Mouse (Mus musculus) liver, embryonic 14 days (tissue): Measurements from ENCODE around the gene Gm11564. TPM values are rescaled to one million over a fixed set of nuclear protein-coding genes. Genes with fewer than 3 reads are reported as not detected.

Experiments used
- polyA plus RNA-seq: library from polyadenylated mRNA; depleted of rRNA; stranded (reverse); fragments of >200 nt; gene quantifications from 2 replicates; pipeline ENCODE4 v1.2.3, GENCODE M21; 2012; rRNA removed

The Gm11564 gene
- polyA plus RNA-seq, result not detected in 2 replicates

GRCm38 (mm10) chr11:99815566-99815965 is at the start of gene Gm11564:
Gene Gm11564, minus strand, starts transcription at chr11:99815666.

GRCm38 (mm10) chr11:99864176-99864575 is 48.7 kb upstream of the Gm11564 start, which contains the start of gene Gm11559:
Gene Gm11559, plus strand, starts transcription at chr11:99864476.

DNA sequence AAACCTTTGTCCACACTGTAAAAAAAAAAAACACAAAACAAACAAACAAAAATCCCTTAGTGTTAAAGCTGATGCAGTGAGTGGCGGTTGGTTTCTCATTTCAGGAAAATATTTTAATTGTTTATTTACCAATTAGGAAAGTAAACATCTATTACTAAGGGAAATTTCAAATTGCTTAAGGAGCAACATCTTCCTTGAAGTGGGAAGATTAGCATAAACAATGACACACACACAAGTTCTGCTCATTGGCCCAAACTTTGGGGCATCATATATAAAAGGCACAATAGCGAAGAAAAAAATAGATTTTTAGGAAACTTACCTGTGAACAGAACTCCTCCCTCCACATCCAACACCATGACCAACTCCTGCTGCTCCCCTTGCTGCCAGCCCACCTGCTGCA is 42.2 kb upstream of the Gm11564 start, which contains the start of gene Gm11568:
Gene Gm11568 (plus strand): TSS at position 301 of the 400 bp plus-strand sequence.

DNA sequence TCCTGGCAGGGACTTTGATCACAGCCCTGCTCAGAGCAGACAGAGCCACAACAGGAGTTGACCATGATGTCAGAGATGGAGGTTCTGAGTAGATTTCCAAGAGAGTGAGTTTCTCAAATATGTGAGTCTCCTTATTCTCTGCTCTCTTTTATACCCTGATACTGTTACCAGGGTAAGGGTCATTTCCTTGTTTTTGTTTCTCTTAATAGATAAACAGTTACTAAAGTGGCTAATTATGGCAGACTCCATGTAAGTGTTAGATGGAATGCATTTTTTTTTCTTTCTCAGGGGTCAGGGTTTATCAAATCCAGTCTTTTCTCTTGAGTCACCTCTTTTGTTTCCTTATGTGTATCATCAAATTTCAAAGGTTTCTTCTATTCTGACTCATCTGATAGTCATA is 36.0 kb upstream of the Gm11564 start, which contains the start of gene Krtap4-16:
Gene Krtap4-16 (minus strand): TSS at position 101 of the 400 bp plus-strand sequence.

GRCm38 (mm10) chr11:99837966-99838365 is 22.5 kb upstream of the Gm11564 start, which contains the start of gene 2300003K06Rik:
Gene 2300003K06Rik, minus strand, starts transcription at chr11:99838066.

GRCm38 (mm10) chr11:99809792-99810191 is 5.7 kb downstream of the Gm11564 start, which contains the start of gene Krtap4-13:
Gene Krtap4-13, minus strand, starts transcription at chr11:99809892.

GRCm38 (mm10) chr11:99804346-99804745 is 11.1 kb downstream of the Gm11564 start, which contains the start of gene Gm11554:
Gene Gm11554, minus strand, starts transcription at chr11:99804446.

DNA sequence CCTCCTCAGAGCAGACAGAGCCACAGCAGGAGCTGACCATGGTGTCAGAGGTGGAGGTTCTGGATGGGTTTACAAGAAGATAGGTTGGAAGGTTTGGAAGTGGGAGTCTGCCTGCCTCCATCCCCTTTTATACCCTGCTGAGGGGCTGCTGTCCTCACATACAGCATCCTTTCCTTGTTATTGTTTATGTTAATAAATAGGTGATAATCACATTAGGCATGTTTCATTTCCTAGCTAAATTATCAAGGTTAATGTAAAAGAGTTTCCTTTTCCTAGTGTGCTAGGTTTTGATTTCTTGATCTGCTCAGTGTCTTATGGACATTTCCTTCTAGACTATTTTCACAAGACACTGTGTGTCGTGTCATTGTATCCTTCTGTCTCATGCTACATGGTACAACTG is 16.6 kb downstream of the Gm11564 start, which contains the start of gene Gm11569:
Gene Gm11569 (minus strand): TSS at position 101 of the 400 bp plus-strand sequence.

GRCm38 (mm10) chr11:99793367-99793766 is 22.1 kb downstream of the Gm11564 start, which contains the start of gene Gm11596:
Gene Gm11596, minus strand, starts transcription at chr11:99793467.

DNA sequence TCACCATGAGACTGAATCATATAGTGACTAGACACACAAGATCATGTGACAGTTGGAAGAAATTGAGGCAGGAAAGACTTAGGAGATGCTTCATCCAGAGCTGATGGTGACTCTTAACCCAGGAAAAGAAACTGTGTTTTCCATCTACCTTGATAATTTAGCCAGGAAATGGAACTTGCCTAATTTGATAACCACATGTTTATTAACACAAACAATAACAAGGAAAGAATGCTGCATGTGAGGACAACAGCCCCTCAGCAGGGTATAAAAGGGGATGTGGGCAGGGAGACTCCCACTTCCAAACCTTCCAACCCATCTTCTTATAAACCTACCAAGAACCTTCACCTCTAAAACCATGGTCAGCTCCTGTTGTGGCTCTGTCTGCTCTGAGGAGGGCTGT is 30.6 kb downstream of the Gm11564 start, which contains the start of gene Krtap4-9:
Gene Krtap4-9 (plus strand): TSS at position 301 of the 400 bp plus-strand sequence.

GRCm38 (mm10) chr11:99780604-99781003 is 34.9 kb downstream of the Gm11564 start, which contains the start of gene Krtap4-8:
Gene Krtap4-8, minus strand, starts transcription at chr11:99780704.

GRCm38 (mm10) chr11:99772813-99773212 is 42.7 kb downstream of the Gm11564 start, which contains the start of gene Gm11595:
Gene Gm11595, minus strand, starts transcription at chr11:99772913.

Other genes with a start within 250 kb of the Gm11564 start
- not detected in 2 replicates for gene Krtap3-1, start 249.0 kb downstream of the Gm11564 start, polyA plus RNA-seq
- gene Krtap1-5, start 234.7 kb downstream of the Gm11564 start, polyA plus RNA-seq, result not detected in 2 replicates
- gene Krtap1-4, start 232.0 kb downstream of the Gm11564 start, polyA plus RNA-seq, result not detected in 2 replicates
- not detected in 2 replicates for gene Krtap1-3, start 224.3 kb downstream of the Gm11564 start, polyA plus RNA-seq
- gene Krtap9-3, start 217.6 kb downstream of the Gm11564 start, polyA plus RNA-seq, result not detected in 2 replicates
- gene Gm11938, start 212.4 kb downstream of the Gm11564 start, polyA plus RNA-seq, result not detected in 2 replicates
- gene Gm11937, start 205.5 kb downstream of the Gm11564 start, polyA plus RNA-seq, result not detected in 2 replicates
- not detected in 2 replicates for gene Krtap2-4, start 200.8 kb downstream of the Gm11564 start, polyA plus RNA-seq
- gene Gm11562, start 195.2 kb downstream of the Gm11564 start, polyA plus RNA-seq, result not detected in 2 replicates
- gene Krtap4-1, start 187.4 kb downstream of the Gm11564 start, polyA plus RNA-seq, result not detected in 2 replicates
- gene Krtap4-2, start 180.6 kb downstream of the Gm11564 start, polyA plus RNA-seq, result not detected in 2 replicates
- gene Krtap4-7, start 171.6 kb downstream of the Gm11564 start, polyA plus RNA-seq, result not detected in 2 replicates
- gene Gm11555, start 165.4 kb downstream of the Gm11564 start, polyA plus RNA-seq, result not detected in 2 replicates
- not detected in 2 replicates for gene Gm11563, start 156.7 kb downstream of the Gm11564 start, polyA plus RNA-seq
- not detected in 2 replicates for gene Krtap4-6, start 149.7 kb downstream of the Gm11564 start, polyA plus RNA-seq
- gene Gm14190, start 124.9 kb downstream of the Gm11564 start, polyA plus RNA-seq, result not detected in 2 replicates
- gene Gm14180, start 81.4 kb downstream of the Gm11564 start, polyA plus RNA-seq, result not detected in 2 replicates
- gene Gm11595, start 42.8 kb downstream of the Gm11564 start, polyA plus RNA-seq, result not detected in 2 replicates
- gene Krtap4-8, start 35.0 kb downstream of the Gm11564 start, polyA plus RNA-seq, result not detected in 2 replicates
- gene Krtap4-9, start 30.5 kb downstream of the Gm11564 start, polyA plus RNA-seq, result not detected in 2 replicates
- not detected in 2 replicates for gene Gm11596, start 22.2 kb downstream of the Gm11564 start, polyA plus RNA-seq
- gene Gm11569, start 16.7 kb downstream of the Gm11564 start, polyA plus RNA-seq, result not detected in 2 replicates
- not detected in 2 replicates for gene Gm11554, start 11.2 kb downstream of the Gm11564 start, polyA plus RNA-seq
- not detected in 2 replicates for gene Krtap4-13, start 5.8 kb downstream of the Gm11564 start, polyA plus RNA-seq
- gene 2300003K06Rik, start 22.4 kb upstream of the Gm11564 start, polyA plus RNA-seq, result not detected in 2 replicates
- gene Krtap4-16, start 35.9 kb upstream of the Gm11564 start, polyA plus RNA-seq, result 0.09 and 0.10 TPM in 2 replicates
- gene Gm11568, start 42.3 kb upstream of the Gm11564 start, polyA plus RNA-seq, result not detected in 2 replicates
- gene Gm11559, start 48.8 kb upstream of the Gm11564 start, polyA plus RNA-seq, result not detected in 2 replicates
- not detected in 2 replicates for gene Krtap9-1, start 57.7 kb upstream of the Gm11564 start, polyA plus RNA-seq
- gene Gm11567, start 63.5 kb upstream of the Gm11564 start, polyA plus RNA-seq, result not detected in 2 replicates
- gene Krtap31-1, start 92.3 kb upstream of the Gm11564 start, polyA plus RNA-seq, result not detected in 2 replicates
- gene Gm11565, start 99.1 kb upstream of the Gm11564 start, polyA plus RNA-seq, result not detected in 2 replicates
- not detected in 2 replicates for gene Krtap31-2, start 120.6 kb upstream of the Gm11564 start, polyA plus RNA-seq
- gene Krtap9-5, start 132.8 kb upstream of the Gm11564 start, polyA plus RNA-seq, result not detected in 2 replicates
- gene Krtap29-1, start 163.4 kb upstream of the Gm11564 start, polyA plus RNA-seq, result not detected in 2 replicates
- not detected in 2 replicates for gene Krtap16-1, start 170.9 kb upstream of the Gm11564 start, polyA plus RNA-seq
- not detected in 2 replicates for gene Krtap17-1, start 178.3 kb upstream of the Gm11564 start, polyA plus RNA-seq
- not detected in 2 replicates for gene Krt33a, start 200.5 kb upstream of the Gm11564 start, polyA plus RNA-seq
- gene Krt33b, start 214.2 kb upstream of the Gm11564 start, polyA plus RNA-seq, result not detected in 2 replicates
- gene Krt34, start 225.9 kb upstream of the Gm11564 start, polyA plus RNA-seq, result not detected in 2 replicates
- not detected in 2 replicates for gene Krt31, start 234.9 kb upstream of the Gm11564 start, polyA plus RNA-seq